Mouse (Mus musculus): ENCODE data around the gene Tsen54.

The Tsen54 gene

DNA sequence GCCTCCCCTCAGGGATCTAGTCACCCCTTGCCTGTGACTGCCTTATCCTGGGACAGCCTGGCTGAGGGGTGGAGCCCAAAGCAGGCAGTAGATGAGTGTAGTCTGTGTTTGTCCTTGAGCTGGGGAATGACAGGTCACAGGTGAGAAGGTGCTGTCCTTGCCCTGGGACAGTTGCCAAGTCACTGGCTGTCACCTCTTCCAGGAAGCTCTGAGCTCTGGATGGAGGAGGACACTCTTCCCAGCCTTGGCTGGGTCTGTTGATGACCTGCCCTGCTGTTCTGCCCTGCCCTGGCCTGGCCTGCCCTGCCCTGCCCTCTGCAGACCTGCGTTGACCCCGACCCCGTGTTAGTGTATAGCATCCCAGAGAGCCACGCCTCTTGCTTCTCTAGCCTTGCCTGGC lies 57.9 kb downstream of the Tsen54 start:
- DNase-seq, result no peak

Measured in kidney, adult 18-20 months (tissue).